ENCODE assay signal across 8 mouse cellular contexts in genomic region chr11:83472324-83473234, GRCm38 (mm10). TPM values are rescaled to one million over a fixed set of nuclear protein-coding genes. Genes with fewer than 3 reads are reported as not detected.
DNase-seq lines count a peak whose midpoint lies in the region; ATAC-seq and TF ChIP-seq lines count a peak whose summit lies in the region.

TSS of gene Taf15 (plus strand) at chr11:83473086.

- peak within 1 kb of the TSS; percentile 90 for H3K27ac ChIP-seq in heart, embryonic 12.5 days (ENCODE audit: poor library complexity, severe bottlenecking)
- H3K27ac ChIP-seq in kidney, postnatal 0 days, result peak within 1 kb of the TSS; percentile 95
- H3K27ac ChIP-seq in liver, embryonic 11.5 days (ENCODE audit: low read depth, low read length), result peak within 1 kb of the TSS; percentile 91
- H3K27ac ChIP-seq in stomach, embryonic 14.5 days (ENCODE audit: low read length), result peak within 1 kb of the TSS; percentile 97

- TF ChIP-seq CTCF in kidney, postnatal 0 days (IDR thresholded peaks at IDR 0.05; ENCODE audit: low read depth), result peak; percentile 77

- peaks cover 13% of the 10 kb centered on the region; the same call in 1 of the 2 replicates for H3K36me3 ChIP-seq in heart, embryonic 12.5 days
- no peaks in the 10 kb centered on the region for H3K36me3 ChIP-seq in kidney, postnatal 0 days (ENCODE audit: insufficient read depth, low read length)
- peaks cover 3% of the 10 kb centered on the region; the same call in 1 of the 2 replicates for H3K36me3 ChIP-seq in liver, embryonic 11.5 days (ENCODE audit: control insufficient read depth, insufficient read depth, low read length)
- peaks cover 2% of the 10 kb centered on the region; the same call in 1 of the 2 replicates for H3K36me3 ChIP-seq in stomach, embryonic 14.5 days (ENCODE audit: control insufficient read depth, insufficient read depth, low read length)

- WGBS in heart, embryonic 12.5 days, result under 1% methylated on average over 66 of the region's 66 CpGs
- WGBS in kidney, postnatal 0 days, result under 1% methylated on average over 66 of the region's 66 CpGs
- WGBS in liver, embryonic 11.5 days, result under 1% methylated on average over 66 of the region's 66 CpGs
- under 1% methylated on average over 66 of the region's 66 CpGs for WGBS in stomach, embryonic 14.5 days

- peak within 1 kb of the TSS; percentile 97 for H3K9ac ChIP-seq in heart, embryonic 12.5 days
- H3K9ac ChIP-seq in kidney, postnatal 0 days (ENCODE audit: low read depth, low read length), result peak within 1 kb of the TSS; percentile 89
- peak within 1 kb of the TSS; percentile 91 for H3K9ac ChIP-seq in liver, embryonic 11.5 days (ENCODE audit: low read depth, low read length)
- H3K9ac ChIP-seq in stomach, embryonic 14.5 days (replicated peaks; ENCODE audit: low read depth, low read length), result peak within 1 kb of the TSS; percentile 76

- peak within 1 kb of the TSS; percentile 99 for H3K4me3 ChIP-seq in heart, embryonic 12.5 days
- H3K4me3 ChIP-seq in kidney, postnatal 0 days (replicated peaks; ENCODE audit: low read depth, low read length), result peak within 1 kb of the TSS; percentile 80
- H3K4me3 ChIP-seq in liver, embryonic 11.5 days (ENCODE audit: low read depth, low read length), result peak within 1 kb of the TSS; percentile 91
- peak within 1 kb of the TSS; percentile 67 for H3K4me3 ChIP-seq in stomach, embryonic 14.5 days (ENCODE audit: low read depth, low read length)

- peak; percentile 100 for DNase-seq in CD4-positive helper T cell, adult 2 months (ENCODE audit: low read depth, low spot score)
- DNase-seq in brain, embryonic 18.5 days (ENCODE audit: low read depth, low spot score), result peak; percentile 98
- DNase-seq in kidney, postnatal 0 days (ENCODE audit: low spot score), result peak; percentile 99
- DNase-seq in liver, embryonic 11.5 days (ENCODE audit: low spot score), result peak; percentile 97
- peak; percentile 99 for DNase-seq in naive thymus-derived CD4-positive, alpha-beta T cell, adult 2 months (ENCODE audit: low read depth)

- peak within 1 kb of the TSS; percentile 92 for H3K4me2 ChIP-seq in heart, embryonic 12.5 days
- H3K4me2 ChIP-seq in kidney, postnatal 0 days (ENCODE audit: low read length), result peak within 1 kb of the TSS; percentile 78
- peak within 1 kb of the TSS; percentile 93 for H3K4me2 ChIP-seq in liver, embryonic 11.5 days
- peak within 1 kb of the TSS; percentile 89 for H3K4me2 ChIP-seq in stomach, embryonic 14.5 days (replicated peaks; ENCODE audit: low read depth, low read length)

- ATAC-seq in erythroid progenitor cell, adult 5-6 weeks (replicated peaks; ENCODE audit: low FRiP score, poor library complexity, severe bottlenecking), result peak; percentile 90
- ATAC-seq in heart, embryonic 12.5 days (ENCODE audit: insufficient number of reproducible peaks, low FRiP score), result peak; percentile 98
- ATAC-seq in kidney, postnatal 0 days (replicated peaks; ENCODE audit: low FRiP score, low read depth), result peak; percentile 98
- ATAC-seq in liver, embryonic 11.5 days (replicated peaks; ENCODE audit: low FRiP score), result peak; percentile 97
- ATAC-seq in stomach, embryonic 14.5 days (ENCODE audit: insufficient number of reproducible peaks, insufficient read depth, low FRiP score, low read depth), result peak; percentile 98

- H3K4me1 ChIP-seq in heart, embryonic 12.5 days (replicated peaks), result peaks cover 27% of the 10 kb centered on the region
- peaks cover 7% of the 10 kb centered on the region for H3K4me1 ChIP-seq in kidney, postnatal 0 days (replicated peaks; ENCODE audit: insufficient read depth, low read length)
- H3K4me1 ChIP-seq in liver, embryonic 11.5 days (replicated peaks; ENCODE audit: control insufficient read depth, insufficient read depth, low read length), result peaks cover 11% of the 10 kb centered on the region
- peaks cover 8% of the 10 kb centered on the region for H3K4me1 ChIP-seq in stomach, embryonic 14.5 days (ENCODE audit: control insufficient read depth, insufficient read depth, low read length)

- no peaks in the 10 kb centered on the region; the same call in 1 of the 2 replicates for H3K9me3 ChIP-seq in heart, embryonic 12.5 days (replicated peaks)
- no peaks in the 10 kb centered on the region for H3K9me3 ChIP-seq in kidney, postnatal 0 days (replicated peaks; ENCODE audit: low read length)
- H3K9me3 ChIP-seq in liver, embryonic 11.5 days (ENCODE audit: control insufficient read depth, low read length), result no peaks in the 10 kb centered on the region
- H3K9me3 ChIP-seq in stomach, embryonic 14.5 days (ENCODE audit: control insufficient read depth, low read depth, low read length), result no peaks in the 10 kb centered on the region

- H3K27me3 ChIP-seq in heart, embryonic 12.5 days (replicated peaks), result no peaks in the 10 kb centered on the region
- no peaks in the 10 kb centered on the region for H3K27me3 ChIP-seq in kidney, postnatal 0 days (ENCODE audit: insufficient read depth, low read length)
- no peaks in the 10 kb centered on the region for H3K27me3 ChIP-seq in liver, embryonic 11.5 days (replicated peaks; ENCODE audit: control insufficient read depth, insufficient read depth, low read length)
- no peaks in the 10 kb centered on the region for H3K27me3 ChIP-seq in stomach, embryonic 14.5 days (ENCODE audit: control insufficient read depth, insufficient read depth, low read length)

RNA-seq across cellular contexts. Expression of gene Taf15, which starts in this region (rescaled TPM):
- 47.2 and 59.5 TPM in 2 replicates for total RNA-seq in erythroid progenitor cell, adult 5-6 weeks (2015; ENCODE audit: low replicate concordance)
- 50.6 and 95.9 TPM in 2 replicates for total RNA-seq in erythroid progenitor cell, adult 5-6 weeks (2017; ENCODE audit: low replicate concordance)
- polyA plus RNA-seq in heart, embryonic 12.5 days (2016; fragmentation: Nextera tagmentation; extraction: Ambion mirVana), result 12.1 and 12.9 TPM in 2 replicates
- polyA plus RNA-seq in kidney, postnatal 0 days (2015; fragmentation: Nextera tagmentation; extraction: Ambion mirVana), result 5.7 and 6.7 TPM in 2 replicates
- polyA plus RNA-seq in liver, embryonic 11.5 days (2014; fragmentation: Nextera tagmentation; extraction: Ambion mirVana), result 6.0 and 6.6 TPM in 2 replicates
- polyA plus RNA-seq in stomach, embryonic 14.5 days (2014; fragmentation: Nextera tagmentation; extraction: Ambion mirVana), result 26.8 and 27.0 TPM in 2 replicates

Comparison
In these comparisons a context has a peak if more than half of its experiments do, and no peak if none do; other contexts are left out.
1. Peak in every context shown above with its lines: DNase-seq, ATAC-seq, H3K4me3 ChIP-seq and H3K27ac ChIP-seq.